Mouse (Mus musculus) liver, adult 2 months (tissue): Measurements from ENCODE around the gene Dlgap4. TPM values are rescaled to one million over a fixed set of nuclear protein-coding genes. Genes with fewer than 3 reads are reported as not detected.

Experiments used
- DNase-seq: peaks from one replicate; pipeline ENCODE4 v3.0.0-alpha.2; 2011; ENCODE audit warnings: low read depth, low spot score; ENCODE audit errors: extremely low read depth
- H3K27ac ChIP-seq: fragments of 200-500 bp; replicated peaks from 2 replicates; pipeline ENCODE4 v1.5.1; 2012; ENCODE audit warnings: low read depth, mild to moderate bottlenecking, control low read depth, inconsistent platforms, low read length; ENCODE audit not compliant: insufficient read depth
- H3K27me3 ChIP-seq: fragments of 200-500 bp; 2 replicates; pipeline ENCODE4 v1.6.1; 2012; ENCODE audit warnings: mild to moderate bottlenecking, moderate library complexity, low read length, inconsistent platforms; ENCODE audit not compliant: control insufficient read depth, insufficient read depth
- H3K36me3 ChIP-seq: fragments of 200-500 bp; 2 replicates; pipeline ENCODE4 v1.6.1; 2012; ENCODE audit warnings: low read length, inconsistent platforms; ENCODE audit not compliant: control insufficient read depth, insufficient read depth
- H3K4me1 ChIP-seq: fragments of 200-500 bp; 2 replicates; pipeline ENCODE4 v1.6.1; 2011; ENCODE audit warnings: low read length; ENCODE audit not compliant: control insufficient read depth, insufficient read depth
- H3K4me3 ChIP-seq: fragments of 200-500 bp; 2 replicates; pipeline ENCODE4 v1.5.1; 2011; ENCODE audit warnings: low read depth, mild to moderate bottlenecking, control low read depth, low read length, moderate library complexity; ENCODE audit not compliant: insufficient read depth
- H3K79me2 ChIP-seq: fragments of 200-500 bp; 2 replicates; pipeline ENCODE4 v1.6.1; 2012; ENCODE audit warnings: inconsistent platforms, mild to moderate bottlenecking, low read length, moderate library complexity; ENCODE audit not compliant: control insufficient read depth, insufficient read depth
- H3K9ac ChIP-seq: fragments of 200-500 bp; 2 replicates; pipeline ENCODE4 v1.6.1; 2012; ENCODE audit warnings: low read depth, mild to moderate bottlenecking, control low read depth, inconsistent platforms, low read length
- CTCF ChIP-seq: fragments of 200-500 bp; IDR thresholded peaks from 2 replicates; pipeline ENCODE4 v1.5.1; 2011; ENCODE audit warnings: low read depth, low read length, control low read depth
- POLR2A ChIP-seq: fragments of 200-500 bp; IDR thresholded peaks from 2 replicates; pipeline ENCODE4 v1.6.1; 2011; ENCODE audit warnings: low read length, control low read depth; ENCODE audit not compliant: insufficient read depth; ENCODE audit errors: extremely low read depth
- WGBS: fragments of 180-500 bp; shearing (Covaris S2); methylation state at CpG from one replicate; pipeline ENCODE4 v1.1.7; 2018; 5-methylcytosine and 5-hydroxymethylcytosine counted together
- polyA plus RNA-seq: library from polyadenylated mRNA; depleted of rRNA; stranded (reverse); fragments of >200 nt; gene quantifications from 2 replicates; pipeline ENCODE4 v1.2.3, GENCODE M21; 2012
- total RNA-seq: library from RNA; depleted of rRNA; stranded (reverse); fragments of >200 nt; gene quantifications from 2 replicates; pipeline ENCODE4 v1.2.3, GENCODE M21; 2014

The Dlgap4 gene
- total and polyA plus RNA-seq, 2 experiments, result 3.2 to 22.8 TPM

GRCm38 (mm10) chr2:156730501-156730921, 117.0 kb downstream of the Dlgap4 start:
- H3K79me2 ChIP-seq, result peaks cover 7% of the 10 kb centered on the region
- H3K9ac ChIP-seq, result peak overlapping the region; percentile 28
- H3K4me3 ChIP-seq, result peak overlapping the region; percentile 44
- no peaks in the 10 kb centered on the region for H3K36me3 ChIP-seq
- TF ChIP-seq POLR2A (no peak), CTCF (no peak)
- 79% methylated on average over 12 of the region's 12 CpGs for WGBS
- H3K4me1 ChIP-seq, result peaks cover 11% of the 10 kb centered on the region
- no peak overlapping the region; the same call in 1 of the 2 replicates for H3K27ac ChIP-seq
- no peaks in the 10 kb centered on the region for H3K27me3 ChIP-seq
- DNase-seq, result no peak

GRCm38 (mm10) chr2:156731592-156731991, 118.1 kb downstream of the Dlgap4 start:
- no peak for TF ChIP-seq CTCF
- no peak for TF ChIP-seq POLR2A

GRCm38 (mm10) chr2:156732109-156732508, 118.6 kb downstream of the Dlgap4 start:
- Histone ChIP-seq H3K9ac (no peak overlapping the region), H3K36me3 (no peaks in the 10 kb centered on the region), H3K27me3 (no peaks in the 10 kb centered on the region), H3K27ac (peak overlapping the region; percentile 34; the same call in 1 of the 2 replicates), H3K4me3 (no peak overlapping the region), H3K79me2 (peaks cover 13% of the 10 kb centered on the region), H3K4me1 (peaks cover 13% of the 10 kb centered on the region)
- WGBS, result 19% methylated on average over 6 of the region's 6 CpGs
- TF ChIP-seq POLR2A, result no peak
- peak; percentile 91 for DNase-seq

More at GRCm38 (mm10) chr2:156731592-156731991, 118.1 kb downstream of the Dlgap4 start:
- DNase-seq, result no peak
- H3K4me3 ChIP-seq, result no peak overlapping the region
- no peaks in the 10 kb centered on the region for H3K36me3 ChIP-seq
- H3K27me3 ChIP-seq, result no peaks in the 10 kb centered on the region
- peak overlapping the region; percentile 34; the same call in 1 of the 2 replicates for H3K27ac ChIP-seq
- peaks cover 13% of the 10 kb centered on the region for H3K4me1 ChIP-seq
- H3K9ac ChIP-seq, result no peak overlapping the region
- peaks cover 13% of the 10 kb centered on the region for H3K79me2 ChIP-seq

- H3K27ac ChIP-seq, result no peak overlapping the region
- H3K4me3 ChIP-seq, result no peak overlapping the region
- no peak for DNase-seq
- no peak for TF ChIP-seq POLR2A
- TF ChIP-seq CTCF, result no peak
- no peak overlapping the region for H3K9ac ChIP-seq
- peaks cover 11% of the 10 kb centered on the region for H3K4me1 ChIP-seq
- H3K27me3 ChIP-seq, result no peaks in the 10 kb centered on the region
- H3K79me2 ChIP-seq, result peaks cover 13% of the 10 kb centered on the region
- H3K36me3 ChIP-seq, result no peaks in the 10 kb centered on the region
- 89% methylated on average over 3 of the region's 3 CpGs for WGBS
Measured at GRCm38 (mm10) chr2:156735761-156736335, 122.3 kb downstream of the Dlgap4 start.

GRCm38 (mm10) chr2:156736846-156737245, 123.3 kb downstream of the Dlgap4 start:
- Histone ChIP-seq H3K79me2 (peaks cover 17% of the 10 kb centered on the region), H3K27ac (no peak overlapping the region), H3K4me1 (peaks cover 8% of the 10 kb centered on the region), H3K36me3 (no peaks in the 10 kb centered on the region), H3K27me3 (no peaks in the 10 kb centered on the region), H3K4me3 (no peak overlapping the region), H3K9ac (no peak overlapping the region)
- no peak for TF ChIP-seq POLR2A
- no peak for TF ChIP-seq CTCF
- WGBS, result 66% methylated on average over 7 of the region's 7 CpGs
- no peak for DNase-seq

GRCm38 (mm10) chr2:156737976-156738375, 124.5 kb downstream of the Dlgap4 start:
- no peak for DNase-seq
- peaks cover 2% of the 10 kb centered on the region; the same call in 1 of the 2 replicates for H3K4me1 ChIP-seq
- peaks cover 17% of the 10 kb centered on the region for H3K79me2 ChIP-seq

More at GRCm38 (mm10) chr2:156737976-156738375, 124.5 kb downstream of the Dlgap4 start:
- H3K36me3 ChIP-seq, result no peaks in the 10 kb centered on the region
- 67% methylated on average over 7 of the region's 7 CpGs for WGBS
- no peak overlapping the region for H3K9ac ChIP-seq
- H3K27me3 ChIP-seq, result no peaks in the 10 kb centered on the region
- no peak overlapping the region for H3K27ac ChIP-seq
- no peak for TF ChIP-seq CTCF
- TF ChIP-seq POLR2A, result no peak
- no peak overlapping the region for H3K4me3 ChIP-seq
